Mouse (Mus musculus) cerebellum, adult 9-10 months (tissue): ENCODE measurements around the gene Tm9sf4.

Experiments
- DNase-seq: peaks from one replicate; pipeline ENCODE4 v3.0.0; 2022

The Tm9sf4 gene

DNA sequence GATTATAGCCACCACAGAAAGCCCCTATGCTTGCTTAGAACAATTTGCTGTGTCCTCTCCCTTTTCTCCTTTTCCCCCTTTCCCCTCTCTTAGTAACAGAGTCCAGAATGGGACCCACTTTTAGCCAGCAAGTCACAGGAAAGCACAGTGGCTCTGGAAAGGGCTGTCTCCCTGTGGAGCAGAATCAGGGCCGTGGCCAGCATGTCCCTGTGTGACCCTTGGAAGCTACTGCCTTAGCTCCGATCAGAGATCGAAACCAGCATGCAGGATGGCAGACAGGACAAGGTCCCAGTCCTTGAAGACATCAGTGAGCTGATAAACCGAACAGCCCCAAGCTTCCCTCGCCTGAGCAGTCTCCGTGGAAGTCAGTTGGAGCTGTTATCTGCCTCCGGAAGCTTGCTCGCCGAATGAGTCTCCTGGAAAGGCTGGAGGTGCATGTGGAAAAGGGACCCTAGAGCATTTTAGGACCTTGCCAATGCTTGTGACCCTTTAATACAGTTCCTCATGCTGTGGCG is 56.8 kb downstream of the Tm9sf4 start:
- no peak for DNase-seq

DNA sequence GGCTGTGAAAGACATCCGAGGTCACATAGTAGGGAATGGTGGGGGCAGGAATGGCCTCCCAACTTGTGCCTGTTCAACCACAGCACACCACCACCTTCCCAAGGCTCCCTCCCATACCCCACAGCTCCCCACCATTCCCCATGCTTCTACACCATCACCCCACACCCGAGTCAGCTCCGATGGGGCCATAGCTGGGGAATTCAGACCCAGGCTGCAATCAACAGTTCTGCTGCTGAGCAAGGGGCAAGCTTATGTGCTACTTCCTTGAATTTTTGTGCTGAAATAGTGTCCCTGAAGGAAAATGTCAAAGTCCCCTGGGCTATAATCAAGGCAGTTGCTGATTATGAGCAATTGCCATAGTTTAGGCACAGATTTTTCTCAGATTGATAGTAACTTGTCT is 57.4 kb downstream of the Tm9sf4 start:
- no peak for DNase-seq

DNA sequence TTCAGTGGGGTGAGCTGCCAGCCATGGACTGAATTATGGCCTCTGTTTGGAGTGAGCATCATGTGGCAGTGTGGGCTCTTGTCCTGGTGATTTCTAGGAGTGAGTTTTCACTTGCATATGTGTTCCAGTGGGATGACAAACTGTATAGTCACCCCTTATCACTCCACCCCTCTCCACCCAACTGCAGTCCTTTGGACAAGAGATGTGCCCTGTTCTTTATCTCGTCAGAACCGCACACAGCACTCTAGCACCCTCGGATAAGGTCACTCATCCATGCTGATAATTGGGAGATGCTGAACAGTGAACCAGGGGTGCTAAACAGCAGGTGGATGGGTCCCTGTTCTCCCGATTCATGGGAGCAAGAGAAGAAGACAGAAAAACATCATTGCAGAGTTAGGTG is 60.5 kb downstream of the Tm9sf4 start:
- no peak for DNase-seq

DNA sequence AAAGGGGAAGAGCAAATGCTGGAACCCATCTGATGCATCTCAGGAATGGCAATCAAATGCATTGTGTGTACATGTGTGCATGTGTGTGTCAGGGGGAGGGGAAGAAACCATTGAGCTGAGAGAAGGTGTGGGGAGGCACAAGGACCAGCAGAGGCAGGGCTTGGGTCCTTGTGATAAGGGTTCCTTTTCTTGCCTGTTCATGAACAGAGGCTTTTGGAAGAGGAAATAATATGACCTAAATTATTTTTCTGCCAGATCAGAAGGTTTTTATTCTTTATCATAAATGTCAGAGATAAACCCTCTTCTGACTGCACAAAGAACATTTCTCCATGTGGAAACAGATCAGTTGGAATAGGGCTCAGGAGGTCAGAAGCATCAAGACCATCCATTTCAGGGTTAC is 61.0 kb downstream of the Tm9sf4 start:
- DNase-seq = no peak

DNA sequence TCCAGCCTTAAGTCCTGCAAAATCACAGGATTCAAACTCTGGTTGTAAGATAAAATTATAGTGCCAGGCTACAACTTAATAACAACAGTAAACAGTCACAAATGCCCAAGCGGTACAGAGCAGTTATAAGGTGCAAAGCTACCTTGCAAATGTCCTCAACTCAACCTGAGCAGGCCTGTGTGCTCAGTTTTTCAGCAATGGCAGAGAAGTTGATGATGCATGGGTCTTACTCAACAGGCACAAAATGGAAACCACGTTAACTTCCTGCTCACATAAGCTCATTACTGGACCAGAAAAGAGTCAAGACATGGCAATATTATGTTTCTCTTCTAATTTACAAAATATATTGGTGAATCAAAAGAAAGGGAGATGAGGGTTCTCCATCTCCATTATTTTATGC is 61.5 kb downstream of the Tm9sf4 start:
- no peak for DNase-seq

DNA sequence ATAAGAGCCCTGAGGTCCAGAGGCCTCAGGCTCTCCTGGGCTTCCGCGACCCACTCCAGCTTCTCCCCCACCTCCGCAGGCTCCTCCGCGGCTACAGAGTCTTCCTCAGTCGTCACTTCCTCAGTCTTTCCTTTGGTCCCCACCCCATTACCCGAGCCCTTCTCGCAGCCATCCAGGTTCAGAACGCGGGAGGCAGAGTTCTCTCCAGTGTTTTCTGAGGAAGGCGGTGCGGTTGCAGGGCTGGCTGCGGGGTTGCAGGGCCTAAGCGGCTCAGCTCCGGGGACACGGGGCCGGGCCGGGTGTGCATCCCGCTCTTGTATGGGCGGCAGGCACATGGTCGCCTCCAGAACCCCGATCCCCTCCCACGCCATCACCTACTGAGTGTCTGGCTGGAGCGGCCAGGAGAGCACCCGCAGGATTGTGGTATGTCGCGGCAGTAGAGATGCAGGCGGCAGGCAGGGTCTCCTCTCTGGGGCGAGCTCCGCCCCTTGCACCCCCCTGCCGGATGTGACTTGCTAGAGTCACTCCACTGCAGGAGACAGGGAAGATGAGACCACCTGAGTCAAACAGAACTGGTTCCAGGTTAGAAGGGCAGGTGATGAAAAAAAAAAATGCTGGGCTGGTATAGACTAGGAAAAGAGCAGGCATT is 64.0 kb downstream of the Tm9sf4 start, which contains the start of gene Tspyl3:
Gene Tspyl3 (minus strand): TSS at position 496 of the 649 bp plus-strand sequence.
- DNase-seq = peak; percentile 62

DNA sequence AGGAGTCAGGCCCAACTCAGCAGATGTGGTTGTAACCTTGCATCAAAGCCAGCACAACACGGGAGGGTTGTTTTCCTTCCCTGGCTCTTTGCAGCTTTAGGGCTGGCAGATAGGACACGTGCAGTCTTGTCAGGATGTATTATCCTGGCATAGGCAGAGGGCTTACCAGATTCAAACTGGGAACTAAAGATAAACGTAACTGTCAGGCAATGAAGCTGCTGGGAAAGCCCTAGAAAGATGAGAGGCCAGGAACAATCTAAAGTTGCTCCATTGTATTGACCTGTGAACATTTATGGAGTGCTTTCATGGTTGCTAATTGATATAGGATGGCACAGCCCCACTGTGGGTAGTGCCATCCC is 64.5 kb downstream of the Tm9sf4 start:
- no peak for DNase-seq

DNA sequence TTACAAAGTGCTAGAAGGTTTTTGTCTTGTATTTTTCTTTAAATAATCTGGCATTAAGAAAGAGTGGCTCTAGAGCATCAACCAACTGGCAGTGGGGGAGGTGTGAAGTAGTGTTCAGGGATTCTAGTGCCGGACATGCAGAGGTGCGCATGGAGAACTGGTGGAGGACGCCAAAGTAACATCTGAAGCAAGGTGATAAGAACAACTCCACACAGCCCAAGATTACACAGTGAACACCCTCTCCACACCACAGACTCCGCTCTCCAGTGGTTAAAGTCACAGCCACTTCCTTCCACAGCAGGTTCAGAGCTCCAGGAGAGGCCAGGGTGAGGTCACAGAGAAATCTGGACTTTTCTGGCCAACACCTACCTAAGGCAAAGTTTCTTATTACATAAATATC is 66.9 kb downstream of the Tm9sf4 start:
- DNase-seq = no peak

DNA sequence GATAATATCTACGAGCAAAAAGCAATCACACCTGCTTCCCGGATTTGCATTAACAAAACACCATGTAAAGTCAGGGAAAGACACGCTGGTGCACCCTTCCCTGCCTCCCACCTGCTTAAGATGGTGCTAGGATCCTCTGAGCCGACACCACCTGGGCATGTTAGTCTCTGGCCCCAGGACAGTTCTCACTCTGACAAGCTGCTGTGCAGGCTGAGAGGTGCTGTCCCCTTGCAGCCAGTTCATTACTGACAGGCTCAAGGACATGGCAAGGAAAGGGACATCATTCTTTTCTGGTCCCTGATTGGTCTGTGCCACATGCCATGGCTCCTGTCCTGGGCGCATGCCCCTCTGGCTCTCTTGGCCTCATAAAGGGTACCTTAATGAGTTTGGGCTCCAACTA is 67.4 kb downstream of the Tm9sf4 start:
- DNase-seq = no peak

DNA sequence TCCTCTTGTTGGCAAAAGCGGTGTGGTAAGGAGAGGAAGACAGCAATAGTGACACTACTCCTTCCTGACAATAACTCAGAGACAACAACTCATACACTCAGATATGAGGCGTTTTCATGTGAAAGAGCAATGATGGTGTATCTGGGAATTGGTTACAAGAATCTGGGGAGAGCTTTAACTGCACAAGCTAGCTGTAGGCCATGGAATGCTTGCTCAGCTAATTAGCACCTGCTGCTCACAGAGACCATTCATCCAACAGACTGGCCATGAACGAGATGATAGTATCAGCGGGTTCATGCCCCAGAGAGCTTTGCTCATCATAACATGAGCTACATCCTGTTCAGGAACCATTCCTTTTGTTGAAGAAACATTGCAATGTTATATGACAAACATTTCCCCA is 76.1 kb downstream of the Tm9sf4 start:
- DNase-seq = no peak

DNA sequence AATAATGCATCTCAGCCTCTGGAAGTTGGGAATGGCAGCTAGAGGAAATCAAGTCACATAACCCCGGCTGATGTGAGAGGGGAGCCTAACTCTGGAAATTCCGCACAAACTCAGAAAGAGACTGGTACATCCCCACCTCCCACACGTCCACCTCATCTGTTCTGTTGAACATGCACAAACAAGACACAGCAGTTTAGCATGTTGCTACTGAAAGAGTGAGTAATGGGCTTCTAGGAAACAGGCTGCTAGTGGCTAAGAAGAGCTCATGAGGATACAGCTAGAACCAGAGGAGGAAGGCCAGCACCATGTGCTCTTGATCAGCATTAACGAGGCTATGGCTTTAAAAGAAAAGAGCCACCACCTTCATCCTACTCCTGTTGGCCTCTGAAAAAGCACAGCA is 76.8 kb downstream of the Tm9sf4 start:
- no peak for DNase-seq

DNA sequence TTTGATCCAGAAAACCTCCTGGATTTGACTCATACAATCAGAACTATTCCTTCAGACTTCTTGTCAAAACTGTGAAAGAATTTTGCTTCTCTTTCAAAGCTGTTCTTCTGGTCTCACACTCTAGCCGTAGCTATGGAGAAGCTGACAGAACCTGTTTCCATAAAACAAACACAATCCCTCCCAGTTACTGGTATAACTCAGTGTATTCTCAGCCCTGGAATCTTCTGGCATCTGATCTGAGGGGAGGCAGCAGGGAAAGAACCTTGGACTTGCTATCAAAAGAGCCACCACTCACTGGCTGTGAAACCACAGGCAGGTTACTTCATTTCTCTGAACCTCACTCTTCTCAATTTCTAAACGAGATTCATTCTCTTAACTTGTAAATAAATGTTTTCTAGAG is 77.3 kb downstream of the Tm9sf4 start:
- no peak for DNase-seq

DNA sequence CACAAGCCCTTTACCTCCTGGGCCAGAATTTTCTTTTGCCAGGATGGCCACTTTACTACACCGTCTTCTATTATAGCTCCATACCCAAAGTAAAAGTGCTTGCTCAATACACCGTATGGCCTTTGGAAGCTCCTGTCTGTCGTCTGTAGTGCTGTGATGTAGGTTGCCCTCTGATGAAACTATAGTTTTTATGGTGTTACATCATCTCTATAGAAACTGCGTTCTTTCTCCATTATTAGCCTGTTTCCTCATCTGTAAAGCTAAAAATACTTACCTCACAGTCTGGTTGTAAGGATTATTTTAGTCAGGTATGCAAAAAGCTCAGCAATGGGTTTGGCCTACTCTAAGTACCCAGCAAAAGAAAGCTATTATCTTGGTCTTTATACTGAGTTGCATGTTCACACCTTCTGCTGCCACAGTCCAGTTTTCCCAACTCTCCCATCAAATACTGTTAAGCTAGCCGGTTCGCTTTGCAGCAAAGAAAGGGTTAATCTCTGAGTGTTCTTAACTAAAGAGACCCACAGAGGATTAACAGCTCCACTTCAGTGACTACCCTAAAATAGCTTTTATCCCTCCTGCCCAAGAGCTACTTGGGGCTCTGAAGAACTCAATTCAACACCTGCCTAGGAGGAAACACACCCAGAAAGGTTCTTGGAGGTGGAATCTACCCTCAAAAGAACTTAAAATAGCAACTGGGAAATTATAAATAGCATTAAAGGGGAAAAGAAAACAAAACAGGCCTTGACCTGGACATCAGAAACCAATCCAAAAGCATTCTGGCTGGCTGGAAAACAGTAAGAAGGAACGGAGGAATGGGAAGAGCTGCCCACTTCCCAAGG is 78.1 kb downstream of the Tm9sf4 start:
- DNase-seq = no peak

DNA sequence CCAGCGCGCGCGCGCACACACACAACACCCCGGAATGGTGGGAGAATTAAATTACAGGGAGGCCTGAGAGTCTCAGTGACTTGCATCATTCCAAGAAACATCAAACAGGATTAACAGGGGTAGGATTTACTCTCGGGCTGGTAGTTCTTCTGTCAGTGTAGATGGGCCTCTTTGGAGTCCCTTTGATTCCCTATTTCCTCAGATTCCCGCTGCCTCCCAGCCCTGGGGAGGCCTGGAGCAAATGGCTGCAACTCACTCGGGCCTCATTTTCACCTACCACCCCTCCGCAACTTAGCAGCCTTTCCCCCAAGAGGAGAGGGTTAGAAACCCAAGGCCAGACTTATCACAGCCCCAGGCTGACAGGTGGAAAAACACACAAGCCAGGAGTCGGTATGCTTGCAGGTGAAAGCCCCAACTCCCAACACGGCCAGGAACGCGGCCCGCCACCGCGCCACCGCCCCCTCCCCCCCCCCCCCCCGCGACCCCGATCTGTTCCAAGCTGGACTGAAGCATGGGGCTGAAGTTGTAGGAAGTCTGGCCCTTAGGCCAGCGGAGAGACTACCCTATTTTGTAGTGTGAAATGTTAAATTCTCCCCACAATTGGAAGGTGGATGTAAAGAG is 78.9 kb downstream of the Tm9sf4 start:
- DNase-seq = no peak

DNA sequence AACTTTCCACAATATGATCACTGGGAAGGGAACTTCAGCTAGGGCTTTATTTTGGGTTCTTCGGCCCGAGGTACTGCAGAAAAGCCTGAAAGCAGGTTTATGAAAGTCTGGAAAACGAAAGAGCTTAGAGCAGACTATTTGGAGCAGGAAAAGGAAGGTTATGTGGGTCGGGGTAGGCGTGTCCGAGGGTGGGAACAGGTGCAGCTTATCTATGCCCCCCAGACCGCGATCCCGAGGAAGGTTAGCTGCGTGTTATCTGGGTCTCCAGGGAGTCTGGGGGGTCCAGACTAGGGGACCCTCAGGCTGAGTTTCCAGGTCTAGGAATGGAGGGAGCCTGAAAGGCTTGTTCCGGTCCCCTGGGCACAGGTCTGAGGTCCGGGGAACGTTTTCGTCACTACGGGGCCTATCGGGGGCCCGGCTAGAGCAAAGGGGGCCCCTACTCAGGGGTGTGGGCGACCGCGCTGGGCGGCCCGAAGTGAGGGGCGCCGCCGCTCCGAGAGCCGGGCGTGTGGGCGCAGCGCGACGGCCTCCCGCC is 79.7 kb downstream of the Tm9sf4 start:
- no peak for DNase-seq

DNA sequence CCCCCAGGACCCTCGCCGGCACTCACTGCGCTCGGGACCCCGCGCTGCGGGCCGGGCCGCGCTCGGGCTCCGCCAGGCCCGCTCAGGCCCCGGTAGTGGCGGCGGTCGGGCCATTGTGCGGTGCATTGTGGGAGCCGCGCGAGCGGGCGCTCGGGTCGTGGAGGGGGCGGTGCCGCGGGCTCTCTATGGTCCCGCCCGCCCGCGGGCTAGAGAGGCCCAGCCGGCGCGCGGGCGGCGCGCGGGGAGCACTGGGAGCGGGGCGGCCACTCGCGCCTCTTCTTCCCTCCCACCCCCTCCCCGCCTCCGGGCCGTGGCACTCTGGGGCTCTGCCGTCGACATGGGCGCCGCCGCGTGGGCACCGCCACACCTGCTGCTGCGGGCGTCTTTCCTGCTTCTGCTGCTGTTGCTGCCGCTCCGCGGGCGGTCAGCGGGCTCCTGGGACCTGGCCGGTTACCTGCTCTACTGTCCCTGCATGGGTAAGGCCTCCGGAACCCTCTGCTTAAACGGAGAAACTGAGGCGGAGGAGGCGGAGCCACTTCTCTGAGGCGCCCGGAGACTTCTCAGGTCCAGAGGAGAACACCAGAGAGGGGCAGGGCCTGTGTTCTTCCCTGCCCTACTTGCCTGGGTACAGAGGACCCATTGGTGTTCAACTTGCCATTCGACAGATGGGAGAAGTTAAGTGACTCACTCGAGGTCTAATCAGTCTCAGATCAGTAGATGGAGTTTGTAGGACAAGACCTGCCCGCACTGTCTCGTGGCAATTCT is 80.3 kb downstream of the Tm9sf4 start, which contains the start of the genes Plagl2 and Pofut1:
Gene Plagl2 (minus strand): TSS at position 177 of the 765 bp plus-strand sequence.
Gene Pofut1 (plus strand): TSS at position 284 of the 765 bp plus-strand sequence.
- DNase-seq = peak; percentile 85

DNA sequence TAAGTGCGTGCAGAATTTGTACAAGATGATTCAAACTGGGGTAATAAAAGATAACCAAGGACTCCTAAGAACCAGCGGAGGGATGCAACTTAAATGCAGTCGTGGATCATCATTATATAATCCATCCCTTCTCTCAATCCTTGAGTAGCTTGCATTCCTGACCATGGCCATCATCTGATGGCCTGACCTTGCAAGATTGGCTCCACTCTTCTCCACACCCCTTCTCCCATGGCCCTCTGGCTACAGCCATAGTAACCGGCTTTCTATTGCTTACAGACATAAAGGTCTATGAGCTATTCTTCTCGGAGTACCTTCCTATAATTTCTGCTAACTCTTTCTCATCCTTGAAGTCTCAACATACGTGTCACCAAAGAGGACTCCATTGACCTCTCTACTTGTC is 81.1 kb downstream of the Tm9sf4 start:
- DNase-seq = no peak

DNA sequence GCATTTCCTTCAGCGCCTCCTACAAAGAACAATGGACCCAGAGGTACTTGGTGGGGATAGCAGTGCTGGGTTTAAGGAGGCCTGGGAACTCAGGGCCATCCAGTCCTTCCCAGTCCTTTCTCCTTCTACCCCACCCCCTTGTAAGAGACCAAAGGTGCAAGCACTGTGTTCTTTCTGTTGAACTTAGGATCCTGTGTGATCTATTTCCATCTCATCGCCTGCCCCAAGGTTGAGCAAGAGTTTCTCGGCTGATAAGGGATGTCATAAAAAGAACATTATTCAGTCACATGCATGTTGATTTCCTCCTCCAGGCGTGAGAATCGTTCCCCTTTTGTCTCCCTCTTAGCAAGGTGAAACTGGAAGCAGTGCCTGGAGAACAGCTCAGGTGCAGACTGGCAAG is 88.6 kb downstream of the Tm9sf4 start:
- DNase-seq = no peak

DNA sequence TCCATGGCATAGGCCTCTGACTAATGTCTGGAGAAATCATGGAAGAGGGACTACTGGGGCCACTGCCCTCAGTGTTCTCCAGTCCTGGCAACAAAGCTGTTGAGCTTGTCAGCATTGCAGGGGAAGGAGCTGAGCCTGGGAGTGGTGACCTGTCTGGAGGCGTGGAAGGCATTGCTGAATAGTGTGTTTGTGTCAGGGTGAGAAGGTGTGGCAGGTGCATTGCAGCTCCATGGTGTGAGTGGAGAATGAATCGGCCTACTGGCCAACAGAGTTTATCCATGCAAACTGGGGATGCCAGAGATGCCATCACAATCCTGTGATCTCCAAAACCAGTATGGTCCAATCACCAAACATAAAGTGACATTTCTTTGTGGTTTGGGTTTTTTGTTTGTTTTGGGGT is 95.5 kb downstream of the Tm9sf4 start:
- no peak for DNase-seq

DNA sequence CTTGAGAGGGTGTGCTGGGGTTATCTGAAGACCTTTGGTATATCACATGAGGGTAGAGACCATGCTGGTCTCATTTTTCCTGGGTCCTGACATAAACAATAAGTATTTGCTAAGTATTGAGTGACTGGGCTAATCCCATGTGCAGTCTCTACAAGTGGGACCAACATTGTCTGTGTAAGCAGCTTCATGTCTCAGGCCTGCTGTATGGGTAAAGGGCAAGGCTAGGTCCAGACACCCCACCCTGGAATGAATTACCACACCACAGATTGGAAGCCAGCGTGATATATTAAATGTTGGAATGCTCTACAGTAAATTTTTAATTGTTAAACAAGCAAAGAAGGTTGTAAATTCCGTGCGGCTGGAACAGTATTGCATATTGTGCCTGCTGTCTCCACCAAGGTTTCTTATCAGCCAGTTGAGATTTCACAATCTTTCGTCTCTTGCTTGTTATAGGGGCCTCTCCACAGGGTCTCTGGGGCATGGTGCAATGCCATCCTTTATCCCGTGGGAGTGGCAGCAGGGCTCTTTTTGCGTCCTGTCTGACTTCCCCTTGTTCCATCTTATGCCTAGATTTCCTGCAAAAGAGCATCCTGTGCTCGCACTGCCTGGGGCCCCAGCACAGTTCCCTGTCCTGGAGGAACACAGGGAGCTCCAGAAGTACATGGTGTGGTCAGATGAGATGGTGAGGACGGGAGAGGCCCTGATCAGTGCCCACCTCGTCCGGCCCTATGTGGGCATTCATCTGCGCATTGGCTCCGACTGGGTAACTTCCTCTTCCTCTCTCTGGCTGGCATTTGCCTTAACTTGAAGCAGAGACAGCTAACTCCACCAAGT is 98.1 kb downstream of the Tm9sf4 start:
- DNase-seq = no peak
